Mouse (Mus musculus): ENCODE data around the gene Nol4l.

Nol4l gene

DNA sequence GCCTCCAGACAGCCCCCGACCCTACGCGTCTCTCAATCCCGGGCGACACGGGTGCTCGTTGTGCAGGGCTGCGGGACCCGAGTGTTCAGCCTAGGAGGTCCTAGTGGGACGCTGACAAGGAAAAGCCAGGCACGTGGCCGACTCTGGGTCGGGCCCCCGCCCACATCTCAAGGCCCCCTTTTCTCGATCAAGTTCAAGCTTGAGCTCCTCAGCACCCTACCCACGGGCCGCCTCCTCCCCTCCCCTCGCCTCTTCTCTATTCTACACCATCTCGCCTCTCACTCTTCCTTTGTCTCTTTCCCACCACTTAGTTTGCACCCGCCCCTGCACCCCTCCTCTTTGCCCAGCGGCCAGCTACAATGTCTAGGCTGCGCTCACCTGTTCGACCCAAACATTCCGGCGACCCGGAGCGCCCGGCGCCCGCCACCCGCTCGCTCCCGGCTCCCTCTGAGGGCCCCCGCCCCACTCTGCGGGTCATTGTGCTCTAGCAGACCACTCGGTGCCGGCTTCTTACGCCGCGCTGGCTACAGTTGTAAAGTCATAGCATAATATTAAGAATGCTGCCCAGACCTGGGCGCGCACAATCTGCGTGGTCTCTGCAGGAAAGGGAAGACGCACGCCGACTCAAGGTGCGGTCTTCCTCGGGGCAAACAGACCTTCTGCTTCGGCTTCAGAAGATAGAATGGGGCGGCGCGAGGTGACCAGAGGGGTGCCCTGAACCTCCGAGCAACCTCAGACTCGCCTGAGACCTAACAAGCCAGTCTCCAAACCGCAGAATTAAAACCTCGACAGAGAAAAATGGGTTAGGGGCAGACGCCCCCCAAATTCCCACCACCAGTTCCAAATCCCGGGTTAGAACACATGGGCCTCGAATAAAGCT lies 84.4 kb downstream of the Nol4l start:
- DNase-seq (ENCODE audit: low read depth, low spot score) = peak; percentile 32

DNA sequence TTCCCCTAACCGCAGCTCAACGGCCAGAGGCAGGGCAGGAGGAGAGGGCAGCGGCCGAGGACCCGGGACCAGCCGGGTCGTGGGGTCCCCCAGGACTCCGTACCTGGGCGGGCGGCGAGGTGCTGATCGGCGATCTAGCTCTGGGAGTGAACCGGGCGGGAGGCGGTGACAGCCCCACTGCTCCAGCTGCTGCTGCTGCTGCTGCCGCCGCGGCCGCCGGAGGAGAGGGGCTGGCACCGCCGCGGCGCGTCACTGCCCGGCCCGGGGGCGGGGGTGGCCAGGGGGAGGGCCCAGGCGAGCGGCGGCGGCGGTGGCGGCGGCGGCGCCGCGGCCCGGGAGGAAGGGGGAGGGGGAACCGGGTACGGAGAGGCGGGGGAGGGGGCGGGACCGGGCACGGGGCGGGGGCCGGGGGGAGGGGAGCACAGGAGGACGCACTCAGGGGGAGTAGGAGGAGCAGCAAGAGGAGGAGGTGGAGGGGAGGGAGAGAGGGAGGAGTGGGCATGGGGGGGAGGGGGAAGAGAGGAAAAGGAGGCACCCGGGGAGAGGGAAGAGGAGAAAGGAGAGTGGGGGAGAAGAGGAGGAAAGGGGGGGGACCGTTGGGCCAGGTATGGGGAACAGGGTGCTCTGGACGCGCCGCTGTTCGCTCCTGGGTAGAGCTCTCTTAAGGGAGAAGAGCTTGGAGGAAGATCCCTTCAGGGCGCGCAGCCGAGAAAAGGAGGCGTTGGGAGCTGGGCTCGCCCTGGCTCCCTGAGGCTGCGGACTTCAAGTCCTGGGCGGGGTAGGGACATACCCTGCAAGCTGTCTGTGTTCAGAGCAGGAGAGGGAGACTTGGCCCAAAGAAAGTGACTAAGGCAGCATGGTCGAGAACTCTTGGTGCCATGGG lies 85.3 kb downstream of the Nol4l start:
- DNase-seq (ENCODE audit: low read depth, low spot score) = peak; percentile 82

DNA sequence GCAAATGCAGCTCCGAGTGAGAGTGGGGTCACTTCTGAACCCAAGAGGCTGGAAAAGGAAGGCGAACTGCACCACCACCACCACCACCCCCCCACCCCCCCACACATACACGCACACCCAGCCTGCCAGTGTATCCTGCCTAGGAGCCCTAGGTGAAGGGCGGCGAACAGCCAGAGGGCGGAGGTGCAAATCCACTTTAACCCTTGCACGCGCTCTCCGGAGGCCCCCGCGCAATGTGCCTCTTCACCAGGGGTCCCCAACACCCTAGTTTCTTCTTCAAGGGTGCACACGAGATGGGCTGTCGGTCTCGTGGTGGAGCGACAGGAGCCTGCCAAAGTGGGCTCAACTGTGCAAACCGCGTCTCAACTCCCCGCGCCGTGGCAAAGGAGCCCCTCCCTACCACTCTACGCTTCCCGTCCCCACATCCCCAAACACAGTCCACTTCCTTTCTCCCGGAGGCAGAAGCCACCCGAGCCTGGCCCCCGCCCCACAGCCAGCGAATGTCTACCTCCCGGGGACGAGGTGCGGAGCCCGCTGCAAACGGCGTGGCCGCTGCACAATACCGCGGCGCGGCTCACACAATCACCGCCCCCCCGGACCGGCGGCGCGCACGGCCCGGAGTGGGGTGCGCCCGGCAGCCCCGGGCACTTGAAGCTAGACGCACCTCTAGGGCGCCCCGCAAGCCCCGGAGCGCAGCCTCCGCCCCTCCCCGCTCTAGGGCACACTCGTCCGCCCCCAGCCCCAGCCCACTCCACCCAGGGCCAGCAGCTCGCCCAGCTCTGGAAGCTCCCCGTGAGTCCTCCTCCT lies 86.1 kb downstream of the Nol4l start:
- peak; percentile 57 for DNase-seq (ENCODE audit: low read depth, low spot score)

DNA sequence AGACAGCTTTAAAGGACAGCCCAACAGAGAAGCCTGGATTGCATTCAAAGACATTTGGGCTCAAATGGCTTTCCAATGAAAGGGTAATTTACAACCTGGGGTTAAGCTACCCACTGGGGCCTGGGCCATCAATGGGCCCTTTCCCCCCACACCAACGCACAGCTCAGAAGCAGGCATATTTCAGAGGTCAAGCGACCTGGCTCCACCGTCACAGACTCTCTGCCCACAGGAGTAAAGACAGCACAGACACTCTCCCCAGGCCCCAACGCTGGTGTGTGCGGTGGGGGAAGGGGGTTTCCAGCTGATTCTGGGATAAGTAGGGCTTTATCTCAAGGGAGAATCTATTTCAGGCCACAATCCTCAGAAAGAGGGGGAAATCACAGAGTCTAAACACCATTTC lies 87.1 kb downstream of the Nol4l start:
- no peak for DNase-seq (ENCODE audit: low read depth, low spot score)

DNA sequence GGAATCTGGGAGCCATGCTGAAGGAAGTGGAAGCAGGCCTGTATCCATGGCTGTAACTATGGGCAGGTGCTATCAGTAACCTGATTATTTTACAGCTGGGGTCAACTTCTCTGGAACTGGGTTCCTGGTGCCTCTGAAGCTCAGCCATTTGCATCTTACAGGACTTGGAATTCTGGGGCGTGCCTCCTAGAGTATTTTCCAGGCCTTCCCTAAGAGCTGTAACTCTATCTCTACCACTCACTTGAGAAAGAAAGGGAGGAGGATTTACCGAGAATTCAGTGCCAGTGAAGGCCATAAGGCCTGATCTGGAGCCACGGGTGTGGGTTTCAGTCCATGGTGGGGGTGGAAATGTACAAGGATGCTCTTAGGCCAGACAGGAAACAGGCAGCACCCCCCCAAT lies 88.5 kb downstream of the Nol4l start:
- peak; percentile 62 for DNase-seq (ENCODE audit: low read depth, low spot score)

DNA sequence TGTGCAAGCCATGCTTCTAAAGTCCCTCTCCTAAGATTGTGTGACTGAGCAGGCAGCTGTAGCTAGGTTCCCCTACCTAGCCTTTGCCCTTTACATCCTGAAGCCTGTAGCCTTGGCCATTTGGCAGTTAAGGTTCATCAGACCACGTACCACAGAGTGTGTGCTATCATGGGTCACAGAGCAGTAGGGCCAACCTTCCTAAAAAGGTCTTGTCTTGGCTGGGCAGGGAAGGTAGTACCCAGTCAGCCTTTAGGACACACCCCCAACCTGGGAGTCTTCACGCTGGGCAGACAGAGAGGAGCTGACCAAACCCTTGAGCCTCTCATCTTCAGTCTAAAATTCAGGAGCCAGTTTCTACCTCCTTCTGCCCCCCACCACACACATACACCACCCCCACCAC lies 89.0 kb downstream of the Nol4l start:
- no peak for DNase-seq (ENCODE audit: low read depth, low spot score)

DNA sequence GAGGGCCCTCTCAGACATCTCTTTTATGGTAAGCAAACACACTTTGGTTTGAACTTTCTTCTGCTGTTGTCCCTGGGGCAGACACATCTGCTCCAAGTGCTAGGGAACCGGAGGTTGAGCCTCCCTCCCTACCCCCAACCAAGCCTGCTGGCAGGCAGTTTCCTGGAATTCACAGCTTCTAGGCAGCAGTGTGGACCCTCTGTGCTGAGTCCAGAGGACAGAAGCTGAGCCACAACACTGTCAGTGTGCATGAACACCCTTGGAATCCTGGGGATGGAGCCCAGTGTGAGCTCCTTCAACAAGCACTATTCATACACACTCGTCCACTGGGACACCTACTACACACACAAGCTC lies 92.5 kb downstream of the Nol4l start:
- no peak for DNase-seq (ENCODE audit: low read depth, low spot score)

DNA sequence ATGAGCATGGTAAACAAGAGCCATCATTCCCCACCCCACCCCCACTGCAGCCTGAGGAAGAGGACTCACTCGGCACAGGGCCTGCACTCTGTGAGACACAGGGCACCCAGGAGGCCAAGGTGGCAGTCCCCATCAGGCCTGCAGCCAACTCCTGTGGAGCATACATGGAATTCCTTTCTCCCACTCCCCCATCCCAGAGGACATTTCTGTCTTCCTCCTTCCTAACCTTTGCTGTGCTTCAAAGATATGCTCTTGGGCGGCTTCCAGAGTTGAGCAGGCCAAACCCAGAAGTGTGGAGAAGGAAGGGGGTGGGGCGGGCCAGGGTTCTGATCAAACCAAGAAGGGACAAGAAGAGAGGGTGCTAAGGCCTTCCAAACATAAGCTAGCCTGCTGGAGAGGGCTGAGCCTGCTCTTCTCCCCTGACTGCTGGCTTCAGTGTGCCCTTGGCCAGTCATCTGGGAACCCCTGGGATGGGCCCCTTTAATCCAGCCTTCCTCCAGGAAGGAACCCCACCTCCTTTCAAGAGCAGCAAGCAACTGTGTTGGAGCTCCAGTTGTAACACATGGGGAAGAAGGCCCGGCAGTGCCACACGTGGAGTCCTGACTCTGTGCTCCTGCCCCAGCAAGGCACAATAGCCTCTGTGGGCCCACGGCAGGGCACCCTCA lies 93.0 kb downstream of the Nol4l start:
- DNase-seq (ENCODE audit: low read depth, low spot score) = peak; percentile 91

DNA sequence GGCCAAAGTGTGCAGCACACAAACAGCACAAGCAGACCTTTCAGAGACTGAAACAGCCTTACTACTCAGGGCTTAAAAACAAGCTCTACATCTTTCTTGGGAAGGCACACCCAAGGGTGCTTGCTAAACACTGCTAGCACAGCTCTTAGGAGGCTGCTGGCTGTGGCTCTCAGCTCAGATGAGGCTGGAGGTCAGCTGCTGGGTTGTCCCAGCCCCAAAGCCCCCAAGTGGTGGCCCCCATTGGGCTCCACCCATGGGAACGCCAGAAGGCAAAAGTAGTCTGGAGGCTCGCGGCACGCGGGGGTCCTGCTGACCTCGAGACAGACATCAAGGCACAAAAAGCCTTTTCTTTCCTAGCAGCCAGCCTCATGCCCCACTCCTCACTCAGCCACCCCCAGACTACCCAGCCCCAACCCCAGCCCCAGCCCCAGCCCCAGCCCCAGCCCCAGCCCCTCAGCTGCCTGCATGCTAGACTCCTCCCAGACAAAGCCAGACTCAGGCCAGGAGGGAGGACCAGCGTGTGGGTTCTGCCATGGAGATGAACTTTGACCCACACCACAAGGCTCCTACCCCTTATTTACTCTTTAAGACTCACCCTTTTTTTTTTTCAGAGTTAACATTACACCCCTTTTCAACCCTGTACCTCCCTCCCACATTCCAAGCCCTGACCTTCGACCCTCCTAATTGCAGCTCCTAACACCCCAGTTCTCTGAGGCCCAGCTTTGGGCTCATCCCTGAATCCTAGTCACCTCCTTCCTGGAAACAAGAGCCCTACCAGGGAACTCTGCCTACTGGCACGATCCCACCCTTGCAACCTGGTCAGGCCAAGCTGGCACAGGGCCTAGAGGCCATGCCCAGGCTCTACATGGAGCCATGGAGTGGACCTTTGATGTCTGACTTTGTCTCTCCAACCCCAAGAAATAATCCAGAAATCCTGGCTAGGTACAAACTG lies 94.6 kb downstream of the Nol4l start:
- DNase-seq (ENCODE audit: low read depth, low spot score) = no peak

DNA sequence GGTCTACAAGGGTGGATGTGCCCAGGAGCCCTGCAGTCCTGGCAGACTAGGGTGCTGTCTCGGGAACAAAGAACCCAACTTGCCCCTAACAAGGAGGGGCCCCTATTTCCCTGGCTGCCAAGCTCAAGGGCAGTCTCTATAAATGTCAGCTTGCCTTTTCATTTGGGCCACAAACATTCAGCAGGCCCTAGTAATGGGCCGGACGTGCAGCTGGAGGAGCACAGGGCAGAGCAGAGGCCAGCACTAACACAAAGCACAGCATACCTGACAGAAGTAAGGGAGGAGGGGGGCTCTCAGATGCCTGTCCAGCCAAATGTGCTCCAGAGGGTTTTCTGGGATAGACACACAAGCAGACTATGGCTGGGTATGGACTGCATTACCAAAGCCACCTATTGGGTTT lies 95.9 kb downstream of the Nol4l start:
- no peak for DNase-seq (ENCODE audit: low read depth, low spot score)

DNA sequence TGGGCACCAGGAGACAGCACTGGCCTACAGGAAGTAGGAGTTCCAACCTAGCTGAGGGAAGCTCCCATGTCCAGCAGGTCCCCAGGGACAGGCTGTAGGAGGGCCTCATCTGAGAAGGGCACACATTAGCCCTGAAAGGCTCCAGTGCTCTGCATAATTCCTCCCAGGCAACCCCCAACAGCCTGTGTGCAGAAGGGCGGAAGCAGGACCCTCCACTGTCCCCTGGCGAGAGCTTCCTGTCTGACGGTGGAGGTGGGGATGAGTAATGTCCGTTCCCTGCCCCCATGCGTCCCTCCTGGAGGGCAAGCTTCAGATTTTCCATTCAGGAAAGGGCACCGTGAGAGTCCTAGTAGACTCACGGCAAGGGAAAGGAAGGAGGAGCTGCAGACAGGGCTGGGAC lies 97.3 kb downstream of the Nol4l start:
- no peak for DNase-seq (ENCODE audit: low read depth, low spot score)

DNA sequence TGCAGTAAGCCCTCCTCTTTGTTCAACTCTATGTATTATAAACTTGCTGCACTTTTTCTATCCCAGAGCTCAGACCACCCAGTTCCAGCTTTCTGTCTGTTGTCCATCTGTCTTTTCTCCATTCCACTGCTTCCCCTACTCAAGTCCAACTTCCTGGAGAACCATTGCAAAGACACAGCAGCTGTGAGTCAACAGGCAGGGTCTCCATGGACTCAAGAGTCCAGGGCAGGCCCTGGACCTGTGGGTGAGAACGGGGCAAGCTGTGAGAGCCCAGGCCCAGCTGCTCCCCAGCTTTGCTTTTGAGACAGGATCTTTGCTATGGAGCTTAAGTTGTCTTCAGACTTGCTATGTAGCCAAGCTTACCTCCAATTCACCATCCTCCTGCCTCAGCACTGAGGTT lies 99.2 kb downstream of the Nol4l start:
- DNase-seq (ENCODE audit: low read depth, low spot score) = no peak

DNA sequence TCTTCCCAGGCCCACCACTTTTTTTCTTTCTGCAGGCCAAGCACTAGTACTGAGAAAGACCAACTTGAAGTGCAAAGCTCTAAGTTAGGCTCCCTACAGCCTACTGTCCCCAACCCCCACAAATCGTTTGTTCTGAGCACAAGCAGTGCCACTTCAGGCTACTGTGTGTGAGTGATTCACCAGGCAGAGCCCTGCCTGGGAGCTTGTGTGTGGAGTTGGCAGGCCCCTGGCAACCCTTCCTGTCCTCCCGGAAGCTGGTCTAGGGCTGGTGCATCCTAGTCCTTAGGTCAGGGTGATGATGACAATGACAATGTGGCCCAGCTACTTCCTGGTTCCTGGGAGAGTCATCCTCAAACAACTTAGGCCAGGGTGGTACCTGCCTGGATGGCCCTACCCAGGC lies 101.3 kb downstream of the Nol4l start:
- DNase-seq (ENCODE audit: low read depth, low spot score) = no peak

DNA sequence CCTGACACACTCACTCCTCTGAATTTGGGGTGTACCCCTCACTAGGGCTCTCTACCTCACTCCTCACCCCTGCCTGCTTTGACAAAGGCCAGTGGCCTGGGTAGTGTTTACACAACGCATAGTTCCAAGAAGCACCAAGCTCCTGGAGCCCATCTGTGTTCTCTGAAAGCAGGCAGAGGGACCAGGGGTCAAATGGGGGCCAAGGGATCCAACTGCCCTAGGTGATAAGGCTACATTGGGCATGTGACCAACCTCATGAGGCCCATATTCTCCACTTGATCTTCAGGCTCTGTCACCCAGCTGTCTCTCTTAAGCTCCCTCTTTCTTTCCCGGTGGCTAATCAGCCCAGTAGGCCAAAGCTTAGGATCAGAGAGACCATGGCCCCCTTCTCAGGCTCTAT lies 102.8 kb downstream of the Nol4l start:
- no peak for DNase-seq (ENCODE audit: low read depth, low spot score)

DNA sequence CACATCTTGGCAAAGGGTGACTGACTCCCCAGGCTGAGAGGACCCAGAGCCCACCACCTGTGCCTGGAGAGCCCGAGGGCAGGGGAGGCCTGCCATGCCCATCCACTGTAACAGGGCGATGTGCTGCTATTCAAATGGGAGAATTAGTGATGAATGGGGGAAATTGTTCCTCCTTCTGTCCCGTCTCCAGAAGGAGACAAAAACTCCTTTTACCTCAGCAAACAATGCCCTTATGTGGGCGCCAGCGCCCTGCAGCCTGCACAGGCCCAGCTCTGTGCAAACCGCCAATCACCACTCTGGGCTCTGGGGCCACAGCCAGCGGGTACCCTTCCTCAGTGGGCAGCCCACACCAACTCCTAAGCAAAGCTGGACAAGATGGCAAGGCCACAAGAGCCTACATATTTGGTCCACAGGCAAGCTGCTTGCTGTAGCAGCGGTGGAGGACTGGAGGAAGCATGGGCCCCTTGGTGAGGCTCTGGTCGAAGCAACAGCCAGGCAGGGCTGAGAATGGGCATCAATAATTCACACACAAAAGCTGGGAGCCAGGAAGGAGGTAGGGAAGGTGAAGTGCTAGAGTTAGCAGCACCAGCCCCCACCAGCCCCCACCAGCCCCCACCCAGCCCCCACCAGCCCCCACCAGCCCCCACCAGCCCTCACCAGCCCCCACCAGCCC lies 103.6 kb downstream of the Nol4l start:
- no peak for DNase-seq (ENCODE audit: low read depth, low spot score)

DNA sequence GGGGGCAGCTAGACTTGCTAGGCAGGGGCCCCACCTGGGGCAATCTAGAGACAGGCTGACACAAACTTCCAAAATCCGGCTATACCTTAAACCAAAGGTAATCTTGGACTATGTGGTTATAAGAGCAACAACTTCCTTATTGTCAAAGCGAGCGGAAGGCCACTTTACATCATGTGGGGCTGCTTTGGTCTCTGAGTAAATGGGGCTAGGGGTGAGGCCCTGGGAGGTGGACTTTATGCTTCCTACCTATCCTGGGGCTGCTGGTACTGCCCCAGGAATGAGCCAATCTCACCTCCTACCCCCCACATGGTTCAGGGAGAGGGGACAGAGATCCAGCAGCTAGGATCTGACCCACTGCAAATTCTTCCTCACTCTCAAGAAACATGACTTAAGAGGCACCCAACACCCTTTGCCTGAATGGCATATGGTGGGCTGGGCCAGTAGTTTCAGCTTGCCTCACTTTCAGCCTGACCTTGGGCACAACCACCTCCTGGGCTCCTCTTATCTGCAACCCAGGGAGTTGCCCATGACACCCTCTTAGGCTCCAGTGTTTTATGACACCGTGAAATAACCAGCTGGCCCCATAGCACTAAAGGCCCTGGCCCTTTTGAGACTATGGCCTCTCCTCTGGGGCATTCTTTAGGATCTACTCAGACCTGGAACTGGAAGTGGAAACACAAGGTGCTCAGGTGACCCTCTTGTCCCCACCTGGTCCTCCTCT lies 104.5 kb downstream of the Nol4l start:
- no peak for DNase-seq (ENCODE audit: low read depth, low spot score)

DNA sequence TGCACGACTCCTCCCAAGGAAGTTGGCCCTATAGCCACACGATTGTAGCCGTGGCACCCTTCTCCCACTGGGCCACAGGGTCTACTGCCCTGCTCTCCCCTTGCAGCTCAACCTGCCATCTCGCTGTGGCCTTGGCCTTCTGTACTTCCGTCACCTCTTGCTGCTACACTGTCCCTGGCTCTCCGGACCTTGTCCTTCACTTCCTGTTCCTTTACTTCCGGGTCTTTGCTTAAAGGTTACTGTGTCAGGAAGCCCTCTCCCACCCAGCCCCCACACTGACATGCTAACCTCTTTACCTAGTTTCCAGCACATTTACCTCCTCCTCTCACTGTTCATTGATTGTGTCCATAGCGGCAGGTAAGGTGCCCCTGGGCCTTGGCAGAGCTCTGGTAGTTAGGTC lies 105.2 kb downstream of the Nol4l start:
- DNase-seq (ENCODE audit: low read depth, low spot score) = no peak

DNA sequence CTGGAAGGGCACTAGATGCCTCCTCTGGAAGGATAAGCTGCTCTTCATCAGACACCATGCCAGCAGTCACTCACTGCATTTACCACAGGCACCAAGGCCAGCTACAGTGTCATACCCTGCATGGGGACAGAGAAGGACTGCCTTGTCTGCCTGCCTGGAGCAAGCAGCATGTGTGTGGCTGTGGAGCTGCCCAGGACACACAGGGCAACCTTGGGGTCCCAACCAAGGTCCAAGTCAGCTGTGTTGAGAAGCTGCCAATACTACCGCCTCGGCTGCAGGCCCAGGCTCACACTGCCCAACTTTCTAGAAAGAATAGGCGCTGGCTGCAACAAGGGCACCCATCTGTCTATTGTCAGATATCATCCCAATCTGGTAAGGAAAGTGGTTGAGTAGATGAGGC lies 106.7 kb downstream of the Nol4l start:
- no peak for DNase-seq (ENCODE audit: low read depth, low spot score)

DNA sequence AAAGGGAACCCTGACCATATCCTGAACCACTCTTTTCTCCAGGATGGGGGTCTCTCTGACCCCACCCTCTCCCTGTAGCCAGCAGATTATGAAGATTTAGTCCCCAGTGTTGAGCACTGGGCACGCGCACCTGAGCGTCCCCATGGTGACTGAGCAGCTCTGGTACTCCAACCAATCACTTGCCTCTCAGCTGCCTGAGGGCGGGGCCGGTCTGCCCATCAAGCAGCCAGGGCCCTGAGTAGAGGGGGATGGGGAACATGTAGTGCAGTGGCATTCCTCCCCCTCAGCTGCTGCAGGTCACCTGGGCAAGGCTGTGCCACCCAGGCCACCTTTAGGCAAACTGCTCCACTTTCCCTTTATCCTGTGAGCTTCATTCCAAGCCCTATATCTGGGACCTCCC lies 107.7 kb downstream of the Nol4l start:
- peak; percentile 42 for DNase-seq (ENCODE audit: low read depth, low spot score)
